Mouse (Mus musculus) hindbrain, embryonic 13.5 days (tissue): ENCODE measurements around the gene Olfm2. TPM values are rescaled to one million over a fixed set of nuclear protein-coding genes. Genes with fewer than 3 reads are reported as not detected.
"Not testable (repeated sequence)": the region's sequence is repeated elsewhere in the genome, so short reads cannot be mapped to it uniquely, and the experiment has no call there.

Experiments
- ATAC-seq: fragments of 200-750 bp; cut with Nextera tagmentation; 2 replicates; pipeline ENCODE4 v1.8.0; 2017; ENCODE audit warnings: moderate TSS enrichment; ENCODE audit not compliant: low FRiP score
- H3K27ac ChIP-seq: fragments of 300-500 bp; sonication (generic); 2 replicates; pipeline ENCODE4 v1.5.1; 2015; ENCODE audit warnings: inconsistent platforms, mild to moderate bottlenecking, moderate library complexity
- H3K27me3 ChIP-seq: fragments of 300-500 bp; sonication (generic); 2 replicates; pipeline ENCODE4 v1.6.1; 2015; ENCODE audit warnings: mild to moderate bottlenecking, inconsistent platforms
- H3K36me3 ChIP-seq: fragments of 300-500 bp; sonication (generic); 2 replicates; pipeline ENCODE4 v1.6.1; 2015; ENCODE audit warnings: mild to moderate bottlenecking, inconsistent platforms
- H3K4me1 ChIP-seq: fragments of 300-500 bp; sonication (generic); replicated peaks from 2 replicates; pipeline ENCODE4 v1.6.1; 2015; ENCODE audit warnings: inconsistent platforms
- H3K4me2 ChIP-seq: fragments of 300-500 bp; sonication (generic); 2 replicates; pipeline ENCODE4 v1.6.1; 2015; ENCODE audit warnings: inconsistent platforms, mild to moderate bottlenecking, moderate library complexity
- H3K4me3 ChIP-seq: fragments of 300-500 bp; sonication (generic); 2 replicates; pipeline ENCODE4 v1.5.1; 2015; ENCODE audit warnings: mild to moderate bottlenecking, inconsistent platforms
- H3K9ac ChIP-seq: fragments of 300-500 bp; sonication (generic); 2 replicates; pipeline ENCODE4 v1.6.1; 2015; ENCODE audit warnings: mild to moderate bottlenecking, inconsistent platforms
- H3K9me3 ChIP-seq: fragments of 300-500 bp; sonication (generic); 2 replicates; pipeline ENCODE4 v1.6.1; 2016; ENCODE audit warnings: inconsistent platforms
- WGBS: fragments of 180-500 bp; shearing (Covaris S2); methylation state at CpG from one replicate; pipeline ENCODE4 v1.1.7; 2015; 5-methylcytosine and 5-hydroxymethylcytosine counted together
- polyA plus RNA-seq: library from polyadenylated mRNA; unstranded; fragments of >200 nt; fragmentation: Nextera tagmentation; extraction: Ambion mirVana; gene quantifications from 2 replicates; pipeline ENCODE4 v1.2.1, GENCODE M21; 2015

Olfm2 gene
- polyA plus RNA-seq, 1 experiment from 2014 or later = 133 TPM

DNA sequence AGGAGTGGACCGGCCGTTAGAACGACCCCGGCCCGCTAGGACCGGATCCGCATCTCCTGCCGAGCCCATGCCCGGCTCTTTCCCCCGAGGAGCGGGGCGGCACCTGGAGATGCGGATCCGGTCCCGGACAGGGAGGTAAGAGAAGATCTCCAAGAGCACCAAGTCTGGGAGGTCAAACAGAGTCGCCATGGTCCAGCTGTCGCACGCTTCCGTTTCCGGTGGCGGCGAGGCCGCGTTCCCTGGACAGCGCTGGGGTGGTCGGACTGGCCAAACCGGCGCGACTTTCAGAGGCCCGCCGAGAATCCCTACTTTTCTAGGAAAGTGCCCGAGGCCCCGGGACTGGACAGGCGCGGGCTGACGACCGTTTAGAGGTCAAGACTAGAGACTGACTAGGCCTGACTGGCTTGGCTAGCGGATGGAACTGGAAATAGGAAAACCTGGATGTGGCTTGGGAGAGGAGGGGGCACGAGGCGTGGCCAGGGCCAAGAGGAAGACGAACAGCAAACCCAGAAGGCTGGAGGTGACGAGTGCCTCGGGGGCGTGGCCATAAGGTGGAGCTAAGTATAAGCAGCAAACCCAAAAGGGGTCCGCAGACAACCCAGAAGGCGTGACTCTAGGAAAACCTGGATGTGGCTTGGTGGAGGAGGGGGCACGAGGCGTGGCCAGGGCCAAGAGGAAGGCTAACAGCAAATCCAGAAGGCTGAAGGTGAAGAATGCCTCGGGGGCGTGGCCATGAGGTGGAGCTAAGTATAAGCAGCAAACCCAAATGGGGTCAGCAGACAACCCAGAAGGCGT lies 103.9 kb downstream of the Olfm2 start, which contains the start of gene Ubl5:
TSS of gene Ubl5 (plus strand) at position 778 of the 795 bp plus-strand sequence.
- ATAC-seq = peak; percentile 92

GRCm38 (mm10) chr9:20641501-20641900 lies 104.6 kb downstream of the Olfm2 start:
- peak overlapping the region; percentile 94 for H3K4me3 ChIP-seq
- peak overlapping the region; percentile 97 for H3K4me2 ChIP-seq
- peak overlapping the region; percentile 94 for H3K9ac ChIP-seq
- peaks cover 29% of the 10 kb centered on the region for H3K36me3 ChIP-seq
- 36% methylated on average over 6 of the region's 6 CpGs for WGBS
- H3K9me3 ChIP-seq = no peaks in the 10 kb centered on the region
- H3K27me3 ChIP-seq = no peaks in the 10 kb centered on the region
- H3K4me1 ChIP-seq = peaks cover 47% of the 10 kb centered on the region
- peak overlapping the region; percentile 95 for H3K27ac ChIP-seq
- ATAC-seq = no peak

More for the DNA sequence above, 103.9 kb downstream of the Olfm2 start, which contains the start of gene Ubl5:
- under 1% methylated on average over 51 of the region's 51 CpGs for WGBS
- peaks cover 33% of the 10 kb centered on the region for H3K36me3 ChIP-seq
- peak within 1 kb of the TSS; percentile 95 for H3K27ac ChIP-seq
- peak within 1 kb of the TSS; percentile 94 for H3K9ac ChIP-seq
- no peaks in the 10 kb centered on the region for H3K9me3 ChIP-seq
- H3K27me3 ChIP-seq = no peaks in the 10 kb centered on the region
- peak within 1 kb of the TSS; percentile 97 for H3K4me2 ChIP-seq
- peak within 1 kb of the TSS; percentile 94 for H3K4me3 ChIP-seq
- peaks cover 49% of the 10 kb centered on the region for H3K4me1 ChIP-seq

GRCm38 (mm10) chr9:20639486-20639885 lies 106.7 kb downstream of the Olfm2 start:
- 87% methylated on average over 4 of the region's 4 CpGs for WGBS
- no peak for ATAC-seq
- Histone ChIP-seq H3K9ac (no peak overlapping the region), H3K9me3 (no peaks in the 10 kb centered on the region), H3K27me3 (no peaks in the 10 kb centered on the region), H3K36me3 (peaks cover 26% of the 10 kb centered on the region), H3K4me2 (no peak overlapping the region), H3K4me1 (peaks cover 32% of the 10 kb centered on the region), H3K27ac (no peak overlapping the region), H3K4me3 (no peak overlapping the region)

DNA sequence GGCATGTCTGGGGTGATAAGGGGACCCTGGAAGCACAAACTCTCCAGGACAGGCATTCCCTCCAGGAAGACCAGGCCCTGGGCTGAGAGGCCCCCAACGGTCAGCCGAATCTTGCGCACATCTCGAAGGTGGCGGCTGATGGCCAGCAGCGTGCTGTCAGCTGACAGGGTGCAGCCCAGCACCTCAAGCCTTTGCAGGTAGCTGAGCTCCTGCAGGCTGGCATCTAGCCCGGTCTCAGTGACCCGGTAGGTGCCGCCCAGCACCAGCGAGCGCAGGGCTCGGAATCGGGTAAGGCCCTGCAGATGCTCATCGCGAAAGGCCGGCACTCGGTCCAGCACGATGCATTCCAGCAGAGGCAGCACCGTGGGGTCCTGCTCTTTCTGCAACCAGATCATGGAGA lies 107.6 kb downstream of the Olfm2 start:
- Histone ChIP-seq H3K36me3 (peaks cover 26% of the 10 kb centered on the region), H3K9me3 (no peaks in the 10 kb centered on the region), H3K4me2 (no peak overlapping the region), H3K27me3 (no peaks in the 10 kb centered on the region), H3K27ac (no peak overlapping the region), H3K9ac (no peak overlapping the region; the same call in 1 of the 2 replicates), H3K4me1 (peaks cover 29% of the 10 kb centered on the region), H3K4me3 (no peak overlapping the region)
- ATAC-seq = no peak
- 95% methylated on average over 19 of the region's 19 CpGs for WGBS

DNA sequence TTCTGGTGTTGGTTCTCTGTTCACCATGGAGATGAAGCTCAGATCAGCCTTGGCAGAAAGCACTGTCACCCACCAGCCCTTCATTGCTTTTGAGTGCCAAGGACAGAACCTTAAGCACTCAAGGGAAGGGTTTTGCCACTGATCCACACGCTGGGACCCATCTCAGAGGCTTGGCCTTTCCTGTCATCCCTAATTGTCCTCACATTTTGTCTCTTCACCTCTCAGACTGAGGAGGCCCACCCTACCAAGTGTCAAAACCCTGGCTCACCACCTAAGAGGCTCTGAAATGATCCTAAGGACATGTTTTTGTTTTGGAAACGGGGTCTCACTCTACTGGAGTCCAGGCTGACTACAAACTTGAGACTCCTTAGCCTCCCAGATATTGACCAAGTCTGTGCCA lies 109.4 kb downstream of the Olfm2 start:
- Histone ChIP-seq H3K27me3 (no peaks in the 10 kb centered on the region), H3K9me3 (no peaks in the 10 kb centered on the region), H3K27ac (no peak overlapping the region), H3K4me3 (no peak overlapping the region), H3K4me1 (peaks cover 24% of the 10 kb centered on the region), H3K9ac (no peak overlapping the region), H3K36me3 (peaks cover 26% of the 10 kb centered on the region), H3K4me2 (no peak overlapping the region)
- 87% methylated on average over 2 of the region's 2 CpGs for WGBS
- no peak for ATAC-seq

GRCm38 (mm10) chr9:20636256-20636655 lies 109.9 kb downstream of the Olfm2 start:
- WGBS = 85% methylated on average over 3 of the region's 3 CpGs
- no peaks in the 10 kb centered on the region for H3K27me3 ChIP-seq
- H3K4me2 ChIP-seq = no peak overlapping the region
- ATAC-seq = peak; percentile 55; the same call in 1 of the 2 replicates
- no peaks in the 10 kb centered on the region for H3K9me3 ChIP-seq
- H3K4me1 ChIP-seq = peaks cover 19% of the 10 kb centered on the region
- H3K36me3 ChIP-seq = peaks cover 26% of the 10 kb centered on the region
- H3K27ac ChIP-seq = no peak overlapping the region
- no peak overlapping the region for H3K9ac ChIP-seq
- no peak overlapping the region for H3K4me3 ChIP-seq

DNA sequence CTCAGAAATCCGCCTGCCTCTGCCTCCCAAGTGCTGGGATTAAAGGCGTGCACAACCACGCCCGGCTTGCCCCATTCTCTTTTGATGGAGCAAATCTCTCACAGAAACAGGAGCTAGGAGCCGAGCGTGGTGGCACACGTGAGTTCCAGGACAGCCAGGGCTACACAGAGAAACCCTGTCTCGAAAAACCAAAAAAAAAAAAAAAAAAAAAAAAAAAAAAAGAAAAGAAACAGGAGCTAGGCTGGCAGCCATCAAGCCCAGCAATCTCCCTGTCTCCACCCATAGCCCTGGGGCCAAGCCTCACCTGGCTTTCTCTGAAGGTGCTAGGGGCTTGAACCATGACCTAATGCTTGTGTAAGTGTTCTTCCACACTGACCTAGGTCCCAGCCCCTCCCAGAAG lies 110.5 kb downstream of the Olfm2 start:
- not testable (repeated sequence) for H3K4me2 ChIP-seq, H3K27ac ChIP-seq, H3K27me3 ChIP-seq, ATAC-seq, H3K4me3 ChIP-seq, H3K9me3 ChIP-seq, H3K9ac ChIP-seq
- peaks cover 13% of the 10 kb centered on the region for H3K4me1 ChIP-seq
- 95% methylated on average over 8 of the region's 8 CpGs for WGBS
- H3K36me3 ChIP-seq = peaks cover 26% of the 10 kb centered on the region

DNA sequence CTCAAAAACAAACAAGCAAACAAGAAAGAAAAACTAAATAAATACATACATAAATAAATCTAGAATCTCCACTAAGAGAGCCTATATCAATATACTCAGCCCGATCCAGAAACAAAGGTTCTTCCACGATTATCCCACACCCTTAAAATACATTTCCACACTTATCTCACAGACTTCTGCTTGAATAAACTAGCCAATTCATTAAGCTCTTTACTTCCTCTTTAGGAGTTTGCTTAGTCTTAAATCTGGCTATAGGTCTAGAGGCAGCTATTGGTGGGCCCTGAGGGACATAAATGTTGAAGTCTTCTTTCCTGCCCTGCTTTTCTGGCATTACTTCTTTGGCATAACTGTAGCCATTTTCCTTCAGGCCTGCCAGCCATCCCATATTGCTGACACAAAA lies 114.8 kb downstream of the Olfm2 start:
- Histone ChIP-seq H3K27me3 (no peaks in the 10 kb centered on the region), H3K36me3 (peaks cover 18% of the 10 kb centered on the region), H3K4me2 (no peak overlapping the region), H3K9me3 (no peaks in the 10 kb centered on the region), H3K4me3 (no peak overlapping the region), H3K27ac (no peak overlapping the region), H3K9ac (no peak overlapping the region), H3K4me1 (no peaks in the 10 kb centered on the region)
- ATAC-seq = no peak
- 96% methylated on average over 2 of the region's 2 CpGs for WGBS

Other genes starting within 250 kb of the Olfm2 start
- gene Zfp266, start 224.9 kb downstream of the Olfm2 start, polyA plus RNA-seq = 124 and 131 TPM in 2 replicates
- gene Zfp846, start 165.1 kb downstream of the Olfm2 start, polyA plus RNA-seq = 46.4 and 48.2 TPM in 2 replicates
- 500 and 520 TPM in 2 replicates for gene Ubl5, start 103.5 kb downstream of the Olfm2 start, polyA plus RNA-seq
- 18.2 and 19.1 TPM in 2 replicates for gene Fbxl12, start 101.6 kb downstream of the Olfm2 start, polyA plus RNA-seq
- gene Pin1, start 94.3 kb downstream of the Olfm2 start, polyA plus RNA-seq = 59.8 and 61.5 TPM in 2 replicates
- 0.36 and 0.44 TPM in 2 replicates for gene Col5a3, start 68.7 kb upstream of the Olfm2 start, polyA plus RNA-seq
- not detected in 2 replicates for gene Rdh8, start 72.2 kb upstream of the Olfm2 start, polyA plus RNA-seq
- gene A230050P20Rik, start 122.3 kb upstream of the Olfm2 start, polyA plus RNA-seq = 1.9 and 2.3 TPM in 2 replicates
- gene Angptl6, start 133.4 kb upstream of the Olfm2 start, polyA plus RNA-seq = 9.8 and 10.1 TPM in 2 replicates
- gene Ppan, start 141.8 kb upstream of the Olfm2 start, polyA plus RNA-seq = 46.9 and 50.3 TPM in 2 replicates
- gene Eif3g, start 152.3 kb upstream of the Olfm2 start, polyA plus RNA-seq = 252 and 265 TPM in 2 replicates
- gene Dnmt1, start 213.5 kb upstream of the Olfm2 start, polyA plus RNA-seq = 65.1 and 65.8 TPM in 2 replicates
- gene S1pr2, start 230.4 kb upstream of the Olfm2 start, polyA plus RNA-seq = 11.0 and 14.3 TPM in 2 replicates